Mouse (Mus musculus): ENCODE measurements around the gene Chrna7. TPM values are rescaled to one million over a fixed set of nuclear protein-coding genes. Genes with fewer than 3 reads are reported as not detected.

Chrna7 gene
- 10 to 100 TPM; 43.6 to 46.1 TPM for total RNA-seq (2021)

DNA sequence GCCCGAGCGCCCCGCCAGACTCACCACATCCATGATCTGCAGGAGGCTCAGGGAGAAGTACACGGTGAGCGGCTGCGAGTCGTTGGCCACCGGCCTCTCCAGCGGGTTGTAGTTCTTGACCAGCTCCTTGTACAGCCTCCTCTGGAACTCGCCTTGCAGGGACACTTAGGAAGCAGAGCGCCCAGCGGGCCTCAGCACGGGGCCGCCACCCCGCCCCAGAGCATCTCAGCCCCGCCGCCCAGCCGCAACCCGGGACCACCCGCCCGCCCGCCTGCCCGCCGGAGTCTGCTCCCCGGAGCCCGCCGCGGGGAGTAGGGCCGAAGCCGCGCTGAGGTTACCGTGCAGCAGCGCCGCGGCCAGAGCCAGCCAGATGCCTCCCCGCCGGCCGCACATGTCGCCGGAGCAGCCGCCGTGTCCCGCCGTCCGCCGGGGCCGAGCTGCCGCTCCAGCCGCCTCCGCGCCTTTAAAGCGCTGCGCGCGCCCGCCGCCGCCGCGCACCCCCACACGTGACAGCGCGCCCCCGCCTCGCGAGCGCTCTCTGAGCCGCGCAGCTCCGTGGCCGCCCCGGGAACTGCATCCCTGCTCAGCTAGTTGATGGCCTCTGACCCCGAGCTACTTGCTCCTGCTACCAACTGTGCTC, at the start of gene Chrna7:
Gene Chrna7, minus strand, starts transcription at position 486 of the 640 bp plus-strand sequence.
- DNase-seq, result peak; percentile 83 to 86

GRCm38 (mm10) chr7:63249404-63249803, 37.0 kb upstream of the Chrna7 start:
- DNase-seq, result no peak

DNA sequence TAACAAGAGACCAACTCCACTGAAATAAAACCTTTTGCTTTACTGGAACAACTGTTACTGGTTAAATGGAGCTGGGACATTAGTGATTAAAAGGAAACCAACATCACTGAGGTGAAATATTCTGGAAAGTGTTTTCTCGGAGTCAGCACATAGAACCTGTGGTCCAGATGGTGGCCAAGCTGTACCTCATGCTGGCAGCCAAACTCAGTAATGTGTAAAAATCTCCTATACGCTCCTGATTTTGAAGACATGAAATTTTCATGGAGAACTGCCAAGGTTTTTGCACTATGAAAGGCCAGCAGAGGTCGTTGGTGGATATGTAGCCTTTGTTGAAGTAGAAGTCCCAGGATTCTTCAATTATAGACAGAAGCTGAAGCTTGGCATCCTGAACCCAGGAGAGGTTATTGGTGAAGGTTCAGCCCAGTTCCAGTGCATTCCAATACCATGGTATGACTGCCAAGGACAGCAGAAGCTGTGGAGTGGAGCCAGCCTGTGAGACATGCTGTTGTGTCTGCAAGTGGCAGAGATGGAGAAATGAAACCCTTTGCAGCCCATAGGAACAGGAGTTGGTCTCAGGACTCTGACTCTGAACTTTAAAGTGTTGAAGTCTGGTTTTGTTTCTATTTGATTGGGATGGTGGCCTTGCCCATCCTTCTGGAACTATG, 25.6 kb upstream of the Chrna7 start:
- DNase-seq, result peak; percentile 6 to 20

- DNase-seq, result no peak
Observed at GRCm38 (mm10) chr7:63225066-63225780, 12.9 kb upstream of the Chrna7 start.

- DNase-seq, result peak; percentile 24 to 28
Observed at GRCm38 (mm10) chr7:63211641-63212083, 707 bp downstream of the Chrna7 start.

DNA sequence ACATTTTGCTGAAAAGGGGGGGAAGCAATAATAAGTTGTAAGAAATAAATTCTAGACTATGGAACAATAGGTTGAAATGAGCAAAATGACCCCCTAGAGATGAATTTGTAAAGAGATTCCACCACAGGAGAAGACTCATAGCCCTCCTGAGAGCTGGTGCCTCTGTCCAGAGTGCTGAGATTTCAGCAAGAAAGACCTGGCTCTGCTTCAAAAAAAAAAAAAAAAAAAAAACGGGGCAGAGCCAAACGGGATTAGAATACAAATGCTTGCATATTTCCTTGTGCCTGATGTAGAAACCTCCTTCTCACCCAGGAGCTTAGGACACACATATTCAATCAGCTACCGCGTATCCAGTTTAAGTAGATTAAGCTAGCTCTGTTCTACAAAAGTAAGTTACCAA, 2.9 kb downstream of the Chrna7 start:
- DNase-seq, result no peak

DNA sequence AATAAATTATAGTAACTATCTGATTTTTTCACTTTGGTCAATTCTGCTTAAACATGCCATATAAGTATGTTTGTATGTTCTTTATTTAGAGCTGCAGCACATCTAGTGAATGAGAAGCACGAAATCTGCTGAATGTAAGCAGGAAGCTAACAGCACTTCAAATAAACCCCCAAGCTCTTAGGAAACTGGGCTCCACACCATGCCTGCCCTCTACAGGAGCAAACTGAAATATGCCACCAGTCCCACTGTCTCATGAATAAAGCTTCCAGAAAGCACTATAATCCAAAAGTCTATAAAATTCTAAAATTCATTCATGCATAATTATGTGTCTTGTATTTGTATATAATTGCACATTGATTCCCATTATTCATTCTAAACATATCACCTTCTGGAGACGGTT, 5.2 kb downstream of the Chrna7 start:
- DNase-seq, result no peak

DNA sequence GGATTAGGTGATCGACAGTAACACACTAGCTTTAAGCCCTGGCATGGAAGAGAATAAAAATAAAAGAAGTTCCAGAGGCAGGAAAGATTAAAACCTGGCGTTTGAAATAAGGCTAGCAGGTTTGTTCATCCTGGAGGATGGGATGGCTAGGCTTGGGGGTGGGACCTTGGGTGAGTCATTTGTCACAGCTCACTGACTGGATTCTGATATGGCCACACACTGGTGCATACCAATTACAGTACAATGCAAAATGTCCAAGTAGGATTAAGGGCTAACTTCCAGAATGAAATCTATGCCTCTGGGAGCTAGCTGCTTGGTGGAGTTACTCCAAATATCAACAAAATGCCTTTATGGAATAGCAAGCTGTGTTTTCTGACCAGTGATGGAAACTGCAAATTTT, 16.8 kb downstream of the Chrna7 start:
- no peak for DNase-seq

GRCm38 (mm10) chr7:63189647-63190534, 22.5 kb downstream of the Chrna7 start:
- no peak for DNase-seq

GRCm38 (mm10) chr7:63170063-63170787, 42.1 kb downstream of the Chrna7 start:
- peak; percentile 20 to 40 for DNase-seq

- peak in 1 of 2 experiments; percentile 15 for DNase-seq
Observed at GRCm38 (mm10) chr7:63164617-63165016, 47.8 kb downstream of the Chrna7 start.

DNA sequence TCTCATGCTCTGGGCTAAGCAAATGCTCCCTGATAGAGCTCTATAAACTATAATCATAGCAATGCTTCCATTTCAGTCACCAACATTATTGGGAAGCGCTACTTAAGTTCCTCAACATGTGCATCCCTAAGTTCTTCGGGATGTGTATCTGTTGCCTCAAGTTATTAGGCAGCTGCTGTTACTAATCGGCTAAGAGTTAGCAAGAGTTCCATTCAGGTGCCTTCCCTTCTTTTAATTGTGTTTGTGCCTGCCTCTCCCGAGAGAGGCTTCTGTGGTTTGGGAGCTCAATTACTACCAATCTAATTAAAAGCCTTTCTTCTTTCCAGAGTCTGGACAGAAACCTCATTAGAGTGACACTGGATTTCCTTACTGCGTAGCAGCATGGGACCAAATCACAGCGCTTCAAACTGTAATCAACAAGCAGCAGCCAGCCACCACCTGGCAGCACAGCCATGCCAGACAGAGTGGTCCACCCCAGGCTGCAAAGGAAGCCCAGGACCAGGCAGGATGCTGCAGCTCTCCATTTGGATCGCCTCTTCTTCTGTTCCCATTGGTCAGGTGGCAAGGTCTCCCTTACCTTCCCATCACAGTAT, 50.0 kb downstream of the Chrna7 start:
- DNase-seq, result no peak

- DNase-seq, result no peak
Observed at GRCm38 (mm10) chr7:63153239-63153638, 59.1 kb downstream of the Chrna7 start.

GRCm38 (mm10) chr7:63148740-63149139, 63.6 kb downstream of the Chrna7 start:
- DNase-seq, result no peak

DNA sequence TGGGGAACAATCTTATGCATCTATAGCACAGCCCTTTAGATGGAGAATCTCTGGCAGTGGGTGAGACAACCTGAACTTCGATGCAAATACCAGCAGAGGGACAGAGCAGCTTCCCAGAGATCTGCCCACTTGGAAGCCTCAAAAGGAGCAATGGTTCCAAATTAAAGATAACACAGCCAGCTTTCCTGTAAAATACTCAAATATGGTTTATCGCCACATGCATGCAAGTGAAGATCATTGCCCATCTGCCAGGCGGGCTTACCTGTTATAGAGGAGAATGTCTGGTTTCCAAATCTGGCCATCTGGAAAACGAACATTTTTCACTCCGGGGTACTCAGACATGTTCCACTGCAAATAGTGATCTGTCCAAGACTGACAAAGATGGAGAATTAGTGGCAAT, 64.0 kb downstream of the Chrna7 start:
- DNase-seq, result no peak

DNA sequence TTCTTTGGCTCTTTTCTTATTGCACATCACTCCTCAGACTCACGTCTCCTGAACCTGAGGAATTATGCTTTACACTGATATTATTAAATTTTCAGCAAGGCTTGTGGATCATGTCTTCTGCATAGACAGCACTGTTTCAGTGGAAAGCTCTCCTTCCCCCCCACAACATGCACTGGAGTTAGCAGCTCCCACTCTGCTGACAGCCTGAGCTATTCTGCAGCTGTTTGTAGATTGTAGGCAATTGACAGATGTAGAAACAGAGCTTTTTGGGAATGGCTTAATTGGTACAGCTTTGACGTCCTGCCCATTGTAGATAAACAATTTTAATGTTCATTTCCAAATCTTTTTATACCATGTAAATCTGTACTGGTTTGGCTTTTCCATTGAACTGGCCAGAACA, 89.8 kb downstream of the Chrna7 start:
- no peak for DNase-seq

GRCm38 (mm10) chr7:63113671-63114070, 98.7 kb downstream of the Chrna7 start:
- DNase-seq, result no peak

- DNase-seq, result no peak
Observed at GRCm38 (mm10) chr7:63113252-63113651, 99.1 kb downstream of the Chrna7 start.

DNA sequence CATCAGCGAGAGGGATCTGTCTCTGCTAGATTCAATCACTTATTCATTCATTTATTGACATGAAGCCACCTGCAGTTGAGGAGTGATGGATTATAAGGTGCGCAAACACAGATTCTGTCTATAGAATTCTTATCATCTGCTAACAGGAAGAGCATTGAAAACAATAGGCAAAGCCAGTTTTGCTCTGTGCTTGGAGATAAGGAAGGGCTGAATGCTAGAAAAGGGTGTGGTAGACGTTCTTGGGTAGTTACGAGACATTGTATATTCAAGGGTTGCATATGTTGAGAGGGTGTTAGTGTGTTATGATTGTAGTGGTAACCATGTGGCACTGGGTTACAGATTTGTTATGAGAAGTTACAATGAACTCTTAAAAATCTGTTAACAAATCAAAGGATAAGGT, 103.0 kb downstream of the Chrna7 start:
- DNase-seq, result no peak

DNA sequence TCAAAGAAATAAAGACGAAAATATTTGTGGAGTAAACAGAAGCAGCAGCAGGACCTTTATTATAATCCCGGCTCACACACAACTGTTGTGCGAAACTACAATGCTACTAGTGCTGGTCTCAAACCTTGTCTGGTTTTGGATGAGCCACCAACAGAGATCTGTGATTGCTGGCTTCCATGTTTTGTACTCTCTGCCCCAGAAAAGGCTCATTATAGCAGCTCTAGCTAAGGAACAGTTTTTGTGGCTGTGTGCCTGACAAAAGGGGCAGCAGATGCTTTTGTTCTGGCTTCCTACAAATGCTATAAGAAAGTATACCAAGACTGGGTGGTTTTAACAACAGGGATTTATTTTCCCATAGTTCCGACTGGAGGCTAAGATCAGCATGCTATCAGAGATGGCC, 126.4 kb downstream of the Chrna7 start:
- DNase-seq, result no peak

DNA sequence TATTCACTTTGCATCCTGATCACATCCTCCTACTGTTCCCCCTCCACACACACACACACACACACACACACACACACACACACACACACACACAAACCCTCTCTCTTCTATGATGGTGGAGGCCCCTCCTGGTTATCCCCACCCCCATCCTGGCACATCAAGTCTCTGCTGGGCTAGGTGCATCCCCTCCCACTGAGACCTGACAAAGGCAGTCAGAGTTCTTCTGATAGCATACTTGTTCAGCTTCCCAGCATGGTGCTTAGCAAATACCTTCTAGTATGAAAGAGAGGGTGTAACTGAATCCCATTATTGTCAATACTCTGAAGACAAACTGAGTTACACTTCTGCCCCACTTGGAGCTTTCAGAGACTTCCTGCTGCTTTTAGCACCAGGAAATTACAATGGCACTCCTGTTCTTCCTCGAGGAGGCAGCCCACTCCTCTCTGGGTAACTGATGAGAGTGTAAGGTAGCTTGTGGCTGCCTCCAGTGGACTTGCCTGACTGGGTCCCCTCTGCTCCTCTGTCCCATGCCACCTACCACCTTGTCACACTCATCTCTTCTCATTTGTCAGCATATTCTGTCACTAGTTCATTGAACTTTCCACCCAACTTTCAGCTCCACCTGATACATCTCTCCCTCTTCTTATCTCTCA, 127.9 kb downstream of the Chrna7 start:
- no peak for DNase-seq

Measured in layer of hippocampus, postnatal 36 days (tissue).